10 mouse cellular contexts compared by ENCODE assay signal in the genomic region with DNA sequence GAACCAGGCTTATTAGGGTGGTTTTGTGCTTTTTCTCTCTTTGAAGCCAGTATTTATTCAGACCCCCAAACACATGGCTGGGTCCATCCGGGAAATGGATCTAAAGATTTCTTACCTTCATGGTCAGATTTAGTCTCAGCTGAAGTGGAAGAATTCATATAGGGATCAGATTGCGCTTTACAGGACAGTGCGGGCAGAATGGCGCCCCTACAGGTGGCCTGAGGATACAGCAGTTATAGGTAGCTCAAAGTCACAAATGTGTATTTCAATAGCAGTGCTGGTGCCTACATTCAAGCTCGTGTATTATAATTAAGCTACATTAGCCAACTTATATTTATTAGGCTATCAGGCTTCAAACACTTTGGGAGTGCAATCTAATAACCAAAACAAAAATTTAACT. TPM values are rescaled to one million over a fixed set of nuclear protein-coding genes. Genes with fewer than 3 reads are reported as not detected.
DNase-seq lines count a peak whose midpoint lies in the region; TF ChIP-seq lines count a peak whose summit lies in the region.
"Had no signal": no experiment of that assay in that cellular context is flagged by ENCODE, and none has a peak within 500 bp of the region (broad histone marks: within the 10 kb centered on the region; RNA-seq: fewer than 3 reads in every experiment).

No protein-coding gene starts in this region.

- 81% methylated on average over 5 of the region's 5 CpGs for WGBS in cerebellum, adult 2 months
- WGBS in kidney, adult 2 months = 79% methylated on average over 5 of the region's 5 CpGs
- WGBS in bone marrow, adult 2 months = 78% methylated on average over 5 of the region's 5 CpGs

- no peaks in the 10 kb centered on the region for H3K27me3 ChIP-seq in cerebellum, adult 2 months (ENCODE audit: control insufficient read depth, insufficient read depth, low read length)
- H3K27me3 ChIP-seq in kidney, adult 2 months (replicated peaks; ENCODE audit: control insufficient read depth, insufficient read depth, low read length) = no peaks in the 10 kb centered on the region

- H3K4me3 ChIP-seq in cerebellum, adult 2 months (replicated peaks; ENCODE audit: insufficient read depth, low read depth, low read length) = no peak overlapping the region
- no peak overlapping the region for H3K4me3 ChIP-seq in kidney, adult 2 months (ENCODE audit: insufficient read depth, low read depth, low read length)
- H3K4me3 ChIP-seq in bone marrow, adult 2 months (replicated peaks; ENCODE audit: control insufficient read depth, low read depth, low read length) = no peak overlapping the region

- TF ChIP-seq POLR2A in cerebellum, adult 2 months (IDR thresholded peaks at IDR 0.05; ENCODE audit: borderline replicate concordance, insufficient read depth, low read length) = no peak
- TF ChIP-seq POLR2A in kidney, adult 2 months (IDR thresholded peaks at IDR 0.05; ENCODE audit: low read depth, low read length) = no peak
- TF ChIP-seq POLR2A in bone marrow, adult 2 months (IDR thresholded peaks at IDR 0.05; ENCODE audit: borderline replicate concordance, control insufficient read depth, low read depth, low read length) = no peak

- peak; percentile 12; the same call in 1 of the 2 replicates for TF ChIP-seq CTCF in cerebellum, adult 2 months (IDR thresholded peaks at IDR 0.05; ENCODE audit: borderline replicate concordance, insufficient read depth, low read depth, low read length)
- TF ChIP-seq CTCF in kidney, adult 2 months (conservative IDR thresholded peaks at IDR 0.05; ENCODE audit: insufficient read depth, insufficient read length, low read depth, low read length) = 0 out of 2 replicates have a peak, but pooled peaks have one; percentile 22
- peak; percentile 33; the same call in 1 of the 2 replicates for TF ChIP-seq CTCF in bone marrow, adult 2 months (IDR thresholded peaks at IDR 0.05; ENCODE audit: control insufficient read depth, insufficient read depth, low read length)

- H3K36me3 ChIP-seq in kidney, adult 2 months (ENCODE audit: control insufficient read depth, insufficient read depth, low read length) = no peaks in the 10 kb centered on the region

- no peak for DNase-seq in cerebellum, adult 2 months
- DNase-seq in cerebellum, adult 18-20 months = no peak
- DNase-seq in kidney, adult 2 months = no peak
- no peak for DNase-seq in kidney, postnatal 36 days
- DNase-seq in 416B (ENCODE audit: low read depth) = peak; percentile 23
- DNase-seq in right cerebral cortex, postnatal 10 days (ENCODE audit: low spot score in 2 of 2) = no peak
- no peak for DNase-seq in B cell, adult 2 months
- DNase-seq: adrenal gland, postnatal 10 days; layer of hippocampus, postnatal 36 days had no signal

- no peak overlapping the region for H3K27ac ChIP-seq in cerebellum, adult 2 months (ENCODE audit: insufficient read depth, low read length)
- H3K27ac ChIP-seq in kidney, adult 2 months (ENCODE audit: insufficient read depth, low read depth, low read length) = no peak overlapping the region
- no peak overlapping the region for H3K27ac ChIP-seq in bone marrow, adult 2 months (ENCODE audit: control insufficient read depth, insufficient read depth, low read depth, low read length, poor library complexity)

- no peaks in the 10 kb centered on the region for H3K4me1 ChIP-seq in cerebellum, adult 2 months (ENCODE audit: control insufficient read depth, insufficient read depth, low read length)
- H3K4me1 ChIP-seq in kidney, adult 2 months (ENCODE audit: control insufficient read depth, insufficient read depth, low read length) = peaks cover 7% of the 10 kb centered on the region; the same call in 1 of the 2 replicates
- H3K4me1 ChIP-seq in bone marrow, adult 2 months (ENCODE audit: control insufficient read depth, insufficient read depth, low read length) = no peaks in the 10 kb centered on the region

RNA-seq across cellular contexts. Expression of gene Ednra, which starts 49.0 kb away (rescaled TPM):
- 3.7 and 4.2 TPM in 2 replicates for polyA plus RNA-seq in cerebellum, adult 2 months (2012; rRNA removed)
- 3.7 and 4.1 TPM in 2 replicates for polyA plus RNA-seq in kidney, adult 2 months (2012; rRNA removed)
- polyA plus RNA-seq in bone marrow, adult 2 months (2011; ENCODE audit: insufficient read depth, insufficient read length, low replicate concordance, missing spikeins) = 0.47 and 2.1 TPM in 2 replicates
